Mouse (Mus musculus) cortical plate, adult 2 months (tissue): ENCODE measurements around the gene Krt10. TPM values are rescaled to one million over a fixed set of nuclear protein-coding genes. Genes with fewer than 3 reads are reported as not detected.

ENCODE experiments used
- H3K27ac ChIP-seq: fragments of 200-500 bp; 2 replicates; pipeline ENCODE4 v1.5.1; 2012; ENCODE audit warnings: low read length, control low read depth, inconsistent platforms; ENCODE audit not compliant: insufficient read depth
- H3K4me1 ChIP-seq: fragments of 200-500 bp; 2 replicates; pipeline ENCODE4 v1.6.1; 2011; ENCODE audit warnings: low read length; ENCODE audit not compliant: control insufficient read depth, insufficient read depth
- H3K4me3 ChIP-seq: fragments of 200-500 bp; 2 replicates; pipeline ENCODE4 v1.5.1; 2011; ENCODE audit warnings: mild to moderate bottlenecking, low read length, control low read depth; ENCODE audit not compliant: insufficient read depth
- CTCF ChIP-seq: fragments of 200-500 bp; IDR thresholded peaks from 2 replicates; pipeline ENCODE4 v1.5.1; 2011; ENCODE audit warnings: mild to moderate bottlenecking, control low read depth, low read length; ENCODE audit not compliant: insufficient read depth; ENCODE audit errors: extremely low read depth
- POLR2A ChIP-seq: fragments of 200-500 bp; IDR thresholded peaks from 2 replicates; pipeline ENCODE4 v1.6.1; 2011; ENCODE audit warnings: mild to moderate bottlenecking, low read length, control low read depth; ENCODE audit not compliant: insufficient read depth; ENCODE audit errors: extremely low read depth
- polyA plus RNA-seq: library from polyadenylated mRNA; depleted of rRNA; stranded (reverse); fragments of >200 nt; gene quantifications from 2 replicates; pipeline ENCODE4 v1.2.3, GENCODE M21; 2012

Gene Krt10
- polyA plus RNA-seq, 1 experiment: 12.9 TPM

- no peak for TF ChIP-seq POLR2A
- TF ChIP-seq CTCF: no peak
- no peak overlapping the region for H3K27ac ChIP-seq
- no peaks in the 10 kb centered on the region for H3K4me1 ChIP-seq
- H3K4me3 ChIP-seq: no peak overlapping the region
These were observed 17.0 kb upstream of the Krt10 start for GRCm38 (mm10) chr11:99406186-99406585.

GRCm38 (mm10) chr11:99399956-99400549 is 10.9 kb upstream of the Krt10 start:
- Histone ChIP-seq H3K27ac (no peak overlapping the region), H3K4me1 (no peaks in the 10 kb centered on the region), H3K4me3 (no peak overlapping the region)
- TF ChIP-seq POLR2A: no peak
- TF ChIP-seq CTCF: no peak

GRCm38 (mm10) chr11:99398832-99399231 is 9.7 kb upstream of the Krt10 start:
- H3K27ac ChIP-seq: no peak overlapping the region
- no peak overlapping the region for H3K4me3 ChIP-seq
- no peaks in the 10 kb centered on the region for H3K4me1 ChIP-seq
- no peak for TF ChIP-seq POLR2A
- no peak for TF ChIP-seq CTCF

GRCm38 (mm10) chr11:99398084-99398483 is 8.9 kb upstream of the Krt10 start:
- Histone ChIP-seq H3K4me1 (no peaks in the 10 kb centered on the region; the same call in 1 of the 2 replicates), H3K27ac (no peak overlapping the region), H3K4me3 (no peak overlapping the region)
- no peak for TF ChIP-seq CTCF
- no peak for TF ChIP-seq POLR2A

- Histone ChIP-seq H3K27ac (no peak overlapping the region), H3K4me1 (peaks cover 2% of the 10 kb centered on the region)
- TF ChIP-seq CTCF: no peak
These were observed 7.5 kb upstream of the Krt10 start for GRCm38 (mm10) chr11:99396661-99397060.

GRCm38 (mm10) chr11:99396034-99396433 is 6.9 kb upstream of the Krt10 start:
- Histone ChIP-seq H3K4me3 (no peak overlapping the region), H3K27ac (no peak overlapping the region), H3K4me1 (peaks cover 4% of the 10 kb centered on the region)
- TF ChIP-seq CTCF (no peak), POLR2A (no peak)

More at GRCm38 (mm10) chr11:99396661-99397060, 7.5 kb upstream of the Krt10 start:
- H3K4me3 ChIP-seq: no peak overlapping the region

GRCm38 (mm10) chr11:99392492-99392891 is 3.3 kb upstream of the Krt10 start:
- no peak for TF ChIP-seq CTCF
- no peak for TF ChIP-seq POLR2A
- Histone ChIP-seq H3K27ac (no peak overlapping the region), H3K4me1 (peaks cover 5% of the 10 kb centered on the region), H3K4me3 (no peak overlapping the region)

GRCm38 (mm10) chr11:99391375-99391774 is 2.2 kb upstream of the Krt10 start:
- Histone ChIP-seq H3K4me1 (peaks cover 7% of the 10 kb centered on the region), H3K4me3 (no peak overlapping the region), H3K27ac (no peak overlapping the region)
- TF ChIP-seq POLR2A (no peak), CTCF (no peak)

- no peak for TF ChIP-seq CTCF
- TF ChIP-seq POLR2A: no peak
- peaks cover 7% of the 10 kb centered on the region for H3K4me1 ChIP-seq
- H3K4me3 ChIP-seq: no peak overlapping the region
- H3K27ac ChIP-seq: no peak overlapping the region
These were observed 1.7 kb upstream of the Krt10 start for GRCm38 (mm10) chr11:99390866-99391265.

- H3K4me3 ChIP-seq: no peak overlapping the region
- no peak for TF ChIP-seq CTCF
- H3K4me1 ChIP-seq: peaks cover 7% of the 10 kb centered on the region
- H3K27ac ChIP-seq: no peak overlapping the region
These were observed 503 bp downstream of the Krt10 start for GRCm38 (mm10) chr11:99388661-99389060.
